Mouse (Mus musculus) right cerebral cortex, postnatal 4 days (tissue): Measurements from ENCODE around the gene Hcrtr1.

Source experiments
- DNase-seq: peaks from one replicate; pipeline ENCODE4 v3.0.0-alpha.2; 2022

Gene Hcrtr1

DNA sequence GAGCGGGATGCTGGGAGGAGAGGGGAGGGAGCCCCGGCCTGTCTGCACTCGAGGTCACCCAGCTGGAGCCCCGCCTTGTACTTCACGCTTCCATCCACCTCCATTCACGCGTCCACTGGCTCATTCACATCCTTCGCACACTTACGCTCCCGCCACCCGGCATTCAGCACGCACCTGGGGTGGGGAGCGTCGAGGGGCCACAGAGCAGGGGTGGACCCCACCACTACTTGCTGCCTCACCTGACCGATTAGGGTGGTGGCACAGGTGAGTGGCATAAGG lies at the start of gene Hcrtr1:
TSS of gene Hcrtr1 (minus strand) at position 146 of the 279 bp plus-strand sequence.
- DNase-seq: no peak

DNA sequence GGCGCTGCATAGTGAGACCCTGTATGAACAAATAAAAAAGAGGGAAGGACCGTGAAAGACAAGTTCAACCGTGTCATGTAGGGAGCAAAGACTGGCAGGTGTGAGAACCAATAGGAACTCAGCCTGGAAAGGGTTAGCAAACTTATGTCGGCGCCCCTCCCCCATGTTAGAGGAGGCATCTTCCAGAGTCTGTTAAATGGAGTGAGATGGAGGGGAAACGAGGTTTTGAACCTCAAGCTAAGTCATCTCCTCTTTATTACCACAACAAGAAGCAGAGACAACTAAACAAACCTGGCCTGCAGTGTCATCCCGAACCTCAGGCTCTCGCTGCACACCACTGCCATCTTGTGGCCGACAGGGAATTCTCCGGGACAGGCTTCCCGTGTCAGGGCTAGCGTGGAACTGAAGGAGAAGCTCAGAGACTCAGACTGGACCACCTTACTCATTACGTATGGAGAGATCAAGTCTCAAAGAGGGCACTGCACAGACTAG lies 49.7 kb upstream of the Hcrtr1 start:
- peak; percentile 87 for DNase-seq

- no peak for DNase-seq
Measured at GRCm38 (mm10) chr4:130186891-130187290, 47.7 kb upstream of the Hcrtr1 start.

DNA sequence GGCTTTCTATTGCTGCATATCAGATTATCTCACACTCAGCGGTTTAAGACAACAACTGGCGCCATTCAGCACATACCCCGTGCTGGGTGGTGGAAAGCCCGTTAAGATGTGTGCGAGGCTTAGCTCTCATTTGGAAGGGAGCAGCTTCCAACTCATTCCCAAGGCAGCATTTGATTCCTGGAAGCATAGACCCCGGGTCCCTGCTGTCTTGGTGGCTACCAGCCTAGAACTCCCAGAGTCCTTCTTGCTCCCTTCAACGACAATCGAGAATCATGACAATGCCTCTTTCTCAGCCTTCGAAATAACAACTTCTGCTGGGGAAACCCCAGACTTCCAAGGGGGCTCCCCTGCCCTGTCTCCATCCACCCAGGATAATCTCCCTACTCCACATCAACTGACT lies 47.3 kb upstream of the Hcrtr1 start:
- no peak for DNase-seq

DNA sequence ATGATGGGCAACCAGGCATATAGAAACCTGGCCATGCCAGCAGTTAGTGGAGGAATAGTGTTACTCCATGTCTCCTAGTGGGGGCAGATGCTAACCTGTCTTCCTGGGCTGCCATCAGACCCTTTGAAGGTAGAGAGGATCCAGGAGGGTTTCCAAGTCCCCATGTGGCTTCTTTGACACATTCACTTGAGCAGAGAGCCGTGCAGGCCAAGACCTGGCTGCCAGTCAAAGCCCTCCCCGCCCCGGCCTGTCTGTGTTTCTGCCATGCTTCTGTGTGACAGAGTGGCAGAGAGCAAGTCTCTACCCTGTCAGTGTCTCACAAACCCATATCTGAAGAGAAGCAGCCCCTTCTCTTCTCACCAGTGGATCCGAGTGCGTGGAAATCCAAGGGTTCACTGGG lies 44.7 kb upstream of the Hcrtr1 start:
- no peak for DNase-seq

GRCm38 (mm10) chr4:130183023-130183422 lies 43.9 kb upstream of the Hcrtr1 start:
- DNase-seq: no peak

- no peak for DNase-seq
Measured at GRCm38 (mm10) chr4:130181886-130182285, 42.7 kb upstream of the Hcrtr1 start.

GRCm38 (mm10) chr4:130180909-130181602 lies 41.9 kb upstream of the Hcrtr1 start:
- no peak for DNase-seq

GRCm38 (mm10) chr4:130179876-130180275 lies 40.7 kb upstream of the Hcrtr1 start:
- no peak for DNase-seq

- DNase-seq: no peak
Measured at GRCm38 (mm10) chr4:130177536-130177935, 38.4 kb upstream of the Hcrtr1 start.

DNA sequence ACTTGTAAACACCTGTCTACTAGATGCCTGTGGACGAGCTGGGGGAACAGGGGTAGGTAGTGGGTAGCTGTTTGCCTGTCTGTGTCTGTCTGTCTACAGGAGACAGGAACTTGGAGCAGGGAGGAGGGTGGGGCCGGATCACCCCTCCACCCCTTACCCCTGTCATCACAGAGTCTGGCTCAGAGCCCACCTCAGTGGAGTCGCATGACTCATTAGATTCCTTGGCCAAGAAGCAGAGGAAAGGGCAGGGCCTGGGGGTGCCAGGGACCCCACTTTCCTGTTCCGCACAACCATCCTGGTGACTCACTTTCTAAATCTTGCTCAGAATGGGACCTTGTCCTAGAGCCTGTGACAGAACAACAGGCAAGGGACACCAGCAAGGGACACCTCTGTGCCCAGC lies 37.9 kb upstream of the Hcrtr1 start:
- no peak for DNase-seq

DNA sequence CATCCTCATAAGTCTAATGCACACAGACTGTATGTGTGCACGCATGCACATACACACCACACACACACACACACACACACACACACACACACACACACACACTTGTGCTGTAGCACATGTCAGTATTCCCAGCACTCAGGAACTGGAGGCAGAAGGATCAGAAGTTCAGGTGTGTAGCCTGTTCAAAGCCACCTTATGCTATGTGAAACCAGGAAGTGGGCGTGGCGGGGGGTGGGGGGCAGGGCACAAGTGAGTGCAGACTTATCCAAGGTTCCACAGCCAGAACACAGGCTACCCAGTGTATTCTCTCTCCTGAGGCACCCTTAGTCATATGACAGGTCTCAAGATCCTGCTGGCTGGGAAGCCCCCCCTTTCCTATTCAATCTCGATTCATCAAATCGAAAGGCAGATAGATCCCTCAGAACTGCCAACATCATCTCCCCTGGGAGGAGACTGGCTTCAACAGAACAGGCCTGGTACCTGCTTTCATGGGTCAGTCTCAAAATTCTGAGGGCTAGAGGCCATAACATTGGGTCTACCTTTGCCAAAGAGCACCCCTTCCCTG lies 37.1 kb upstream of the Hcrtr1 start:
- no peak for DNase-seq

GRCm38 (mm10) chr4:130175072-130175711 lies 36.0 kb upstream of the Hcrtr1 start, which contains the start of gene Tinagl1:
Tinagl1 (minus strand) TSS chr4:130175122.
- no peak for DNase-seq

DNA sequence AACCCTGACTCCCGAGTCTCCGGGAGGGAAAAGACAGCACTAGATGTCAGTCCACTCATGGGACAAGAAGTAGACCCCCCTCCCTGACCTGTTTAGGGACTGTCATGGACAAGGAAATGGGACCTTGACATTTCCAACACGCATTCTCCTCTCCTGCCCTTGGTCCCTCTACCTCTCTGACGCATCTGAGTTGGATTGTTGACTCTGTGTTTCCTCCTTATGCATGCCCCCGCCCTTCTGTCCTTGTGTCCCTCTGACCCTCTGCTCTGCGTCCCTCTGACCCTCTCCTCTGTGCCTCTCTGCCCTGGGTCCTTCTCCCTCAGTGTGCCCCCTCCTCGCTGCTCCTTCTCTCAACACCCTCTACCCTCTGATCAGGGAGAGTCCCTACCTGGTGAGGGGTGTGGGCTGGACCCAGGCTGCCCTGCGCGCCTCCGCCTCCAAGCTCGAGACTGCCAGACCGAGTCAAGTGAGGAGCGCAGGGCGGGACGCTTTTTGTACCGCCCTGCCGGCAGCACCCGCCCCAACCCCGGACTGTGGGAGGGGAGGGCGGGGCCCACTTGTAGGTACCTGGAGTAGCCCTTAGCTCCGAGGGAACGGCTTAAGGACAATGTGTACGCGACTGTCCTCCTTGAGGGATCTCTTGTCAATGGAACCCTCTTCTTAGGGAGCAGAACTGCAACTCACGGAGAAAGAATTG lies 35.3 kb upstream of the Hcrtr1 start:
- no peak for DNase-seq

GRCm38 (mm10) chr4:130173911-130174311 lies 34.8 kb upstream of the Hcrtr1 start:
- DNase-seq: no peak

GRCm38 (mm10) chr4:130173060-130173822 lies 34.1 kb upstream of the Hcrtr1 start:
- no peak for DNase-seq

DNA sequence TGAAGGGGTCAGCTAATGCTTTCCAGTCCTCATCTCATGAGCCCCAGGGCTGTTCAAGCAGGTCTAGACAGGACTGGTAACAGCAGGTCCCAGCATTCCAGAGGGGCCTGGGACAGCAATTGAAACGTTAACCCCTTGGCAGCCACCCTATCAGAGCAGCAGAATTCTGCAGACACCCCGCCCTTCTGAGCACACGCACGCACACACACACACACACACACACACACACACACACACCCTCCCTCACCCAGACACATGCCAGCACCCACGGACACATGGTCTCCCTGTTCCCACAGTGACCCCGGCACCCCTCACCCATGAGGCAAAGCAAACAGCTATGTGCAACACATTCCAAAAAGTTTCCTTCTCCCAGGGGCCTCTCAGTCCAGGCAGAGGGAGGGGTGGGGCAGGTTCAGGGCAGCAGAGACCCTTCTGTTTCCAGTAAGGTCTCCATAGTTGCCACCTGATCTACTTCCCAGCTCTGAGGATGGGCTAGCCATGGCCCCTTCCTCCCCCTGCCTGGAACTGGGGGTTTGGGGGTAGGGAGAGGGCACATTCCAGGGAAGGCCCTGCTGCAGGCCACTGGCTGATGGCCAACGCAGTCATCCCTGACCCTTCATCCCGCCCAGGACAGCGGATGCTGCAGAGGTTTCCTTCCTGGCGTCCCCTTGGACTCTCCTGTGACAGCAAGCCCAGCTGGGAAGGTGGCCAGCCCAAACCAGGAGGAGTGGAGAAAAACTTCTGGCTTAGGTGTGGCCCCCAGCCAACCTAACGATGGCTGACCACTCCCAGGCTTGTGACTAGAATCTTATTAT lies 33.0 kb upstream of the Hcrtr1 start:
- DNase-seq: no peak

DNA sequence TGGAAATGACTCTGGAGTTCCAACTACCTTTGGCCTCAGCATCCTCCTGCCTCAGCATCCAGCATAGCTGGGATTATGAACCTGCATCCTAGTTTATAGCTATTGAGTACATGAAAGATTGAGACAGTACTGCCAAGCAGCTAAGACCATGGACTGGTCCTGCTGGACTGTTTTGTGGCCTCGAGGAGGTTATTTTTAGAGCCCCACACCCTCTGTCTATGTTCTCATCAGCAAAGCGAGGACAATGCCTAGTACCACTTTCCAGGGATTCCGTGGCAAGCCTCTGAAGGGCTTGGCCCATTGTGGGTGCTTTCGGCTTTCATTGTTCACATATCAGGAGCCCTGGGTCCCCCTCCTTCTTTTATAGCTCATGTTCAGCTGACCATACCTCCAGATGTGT lies 31.2 kb upstream of the Hcrtr1 start:
- DNase-seq: no peak

DNA sequence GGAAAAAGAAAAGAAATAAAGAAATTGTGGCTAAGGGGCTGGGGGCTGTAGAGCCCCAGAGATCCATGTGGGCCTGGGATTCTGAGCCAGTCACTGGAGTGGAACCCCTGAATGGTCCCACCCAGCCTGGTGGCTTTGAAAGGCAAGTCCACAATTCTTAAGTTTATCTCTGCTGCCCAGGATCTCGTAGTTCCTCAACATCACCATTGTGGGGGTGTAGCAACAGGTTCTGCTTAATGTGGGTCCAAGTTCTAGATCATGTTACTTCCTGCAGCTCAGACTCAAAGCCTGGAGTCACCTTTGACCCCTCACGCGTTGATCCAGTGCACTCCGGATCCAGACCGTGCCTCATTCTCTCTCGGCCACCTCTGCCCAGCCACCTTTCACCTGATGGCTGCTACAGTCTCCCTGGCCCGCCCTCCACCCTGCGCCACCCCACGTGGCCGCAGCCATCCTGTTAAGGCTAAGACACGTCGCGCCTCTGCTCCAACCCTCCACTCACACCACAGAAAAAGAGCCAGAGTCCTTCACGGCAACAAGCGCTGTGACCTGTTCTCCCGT lies 30.3 kb upstream of the Hcrtr1 start:
- no peak for DNase-seq

GRCm38 (mm10) chr4:130168280-130169183 lies 29.4 kb upstream of the Hcrtr1 start:
- peak; percentile 32 for DNase-seq

- DNase-seq: no peak
Measured at GRCm38 (mm10) chr4:130167814-130168213, 28.7 kb upstream of the Hcrtr1 start.
